Mouse (Mus musculus) MEL (cell line): ENCODE measurements around the gene Chsy1. TPM values are rescaled to one million over a fixed set of nuclear protein-coding genes. Genes with fewer than 3 reads are reported as not detected.

Source experiments
- DNase-seq: peaks from one replicate; pipeline ENCODE4 v3.0.0; 2011; ENCODE audit warnings: low read depth, low spot score
- H3K27ac ChIP-seq: 2 replicates; pipeline ENCODE4 v1.5.1; 2012; ENCODE audit warnings: low read depth, mild to moderate bottlenecking, control low read depth, low read length, moderate library complexity; ENCODE audit not compliant: control insufficient read depth
- H3K27me3 ChIP-seq, 2 experiments: fragments of 150-350 bp in 1 of 2; sonication (generic) in 1 of 2; 2 replicates each; pipeline ENCODE4 v1.6.1; 2012; ENCODE audit warnings: low read length in 2 of 2, mild to moderate bottlenecking in 2 of 2, improper control_type of control experiment in 1 of 2, moderate library complexity in 1 of 2; ENCODE audit not compliant: insufficient read depth in 2 of 2, control insufficient read depth in 1 of 2
- H3K36me3 ChIP-seq, 2 experiments: 2 replicates each; pipeline ENCODE4 v1.6.1; 2012 to 2014; ENCODE audit warnings: low read length in 2 of 2, improper control_type of control experiment in 1 of 2, inconsistent platforms in 1 of 2, mild to moderate bottlenecking in 1 of 2; ENCODE audit not compliant: insufficient read depth in 2 of 2, control insufficient read depth in 1 of 2
- H3K4me1 ChIP-seq, 2 experiments: fragments of 150-350 bp in 1 of 2; sonication (generic) in 1 of 2; 2 replicates each; pipeline ENCODE4 v1.6.1; 2012; ENCODE audit warnings: low read length in 2 of 2, improper control_type of control experiment in 1 of 2, mild to moderate bottlenecking in 1 of 2; ENCODE audit not compliant: insufficient read depth in 2 of 2, control insufficient read depth in 1 of 2
- H3K4me3 ChIP-seq, 2 experiments: fragments of 150-350 bp in 1 of 2; sonication (generic) in 1 of 2; 2 replicates each; pipeline ENCODE4 v1.5.1; 2012; ENCODE audit warnings: low read depth in 2 of 2, low read length in 2 of 2, mild to moderate bottlenecking in 2 of 2, moderate library complexity in 2 of 2, control low read depth in 1 of 2, improper control_type of control experiment in 1 of 2; ENCODE audit not compliant: control insufficient read depth in 1 of 2, insufficient read depth in 1 of 2
- H3K79me2 ChIP-seq: 2 replicates; pipeline ENCODE4 v1.6.1; 2012; ENCODE audit warnings: mild to moderate bottlenecking, low read length, moderate library complexity; ENCODE audit not compliant: control insufficient read depth, poor library complexity, insufficient read depth
- H3K9ac ChIP-seq: 2 replicates; pipeline ENCODE4 v1.6.1; 2012; ENCODE audit warnings: low read depth, mild to moderate bottlenecking, control low read depth, low read length, moderate library complexity; ENCODE audit not compliant: control insufficient read depth, poor library complexity, severe bottlenecking
- H3K9me3 ChIP-seq: fragments of 150-350 bp; sonication (generic); replicated peaks from 2 replicates; pipeline ENCODE4 v1.6.1; 2012; ENCODE audit warnings: mild to moderate bottlenecking, low read length, improper control_type of control experiment, moderate library complexity; ENCODE audit not compliant: insufficient read depth
- BHLHE40 ChIP-seq: IDR thresholded peaks from 2 replicates; pipeline ENCODE4 v1.6.1; 2012; ENCODE audit warnings: low read depth, mild to moderate bottlenecking, inconsistent platforms, low read length, improper control_type of control experiment, borderline replicate concordance
- CHD1 ChIP-seq: IDR thresholded peaks from 2 replicates; pipeline ENCODE4 v1.6.1; 2012; ENCODE audit warnings: low read depth, mild to moderate bottlenecking, inconsistent platforms, low read length, improper control_type of control experiment
- CHD2 ChIP-seq: IDR thresholded peaks from 2 replicates; pipeline ENCODE4 v1.6.1; 2011; ENCODE audit warnings: low read length, improper control_type of control experiment
- CTCF ChIP-seq, 3 experiments: IDR thresholded peaks in 2 of 3; conservative IDR thresholded peaks in 1 of 3; 2 replicates each; pipeline ENCODE4 v1.5.1; 2011 to 2012; ENCODE audit warnings: low read length in 3 of 3, low read depth in 2 of 3, mild to moderate bottlenecking in 2 of 3, improper control_type of control experiment in 1 of 3, inconsistent platforms in 1 of 3, mixed read lengths in 1 of 3, moderate library complexity in 1 of 3; ENCODE audit not compliant: control insufficient read depth in 1 of 3, insufficient read depth in 1 of 3, poor library complexity in 1 of 3, severe bottlenecking in 1 of 3
- ELF1 ChIP-seq: IDR thresholded peaks from 2 replicates; pipeline ENCODE4 v1.6.1; 2014; ENCODE audit warnings: low read depth, mild to moderate bottlenecking, inconsistent platforms, low read length, improper control_type of control experiment, moderate library complexity
- GATA1 ChIP-seq: IDR thresholded peaks from 2 replicates; pipeline ENCODE4 v1.6.1; 2011; ENCODE audit warnings: low read depth, low read length, improper control_type of control experiment
- HCFC1 ChIP-seq: IDR thresholded peaks from 2 replicates; pipeline ENCODE4 v1.6.1; 2012; ENCODE audit warnings: low read depth, mild to moderate bottlenecking, inconsistent platforms, low read length, improper control_type of control experiment, moderate library complexity
- MAFK ChIP-seq: IDR thresholded peaks from 2 replicates; pipeline ENCODE4 v1.6.1; 2011; ENCODE audit warnings: low read depth, mild to moderate bottlenecking, low read length, improper control_type of control experiment, borderline replicate concordance
- MAX ChIP-seq: IDR thresholded peaks from 2 replicates; pipeline ENCODE4 v1.6.1; 2011; ENCODE audit warnings: low read length, improper control_type of control experiment
- MXI1 ChIP-seq: IDR thresholded peaks from 2 replicates; pipeline ENCODE4 v1.6.1; 2011; ENCODE audit warnings: mild to moderate bottlenecking, low read depth, low read length, improper control_type of control experiment
- NRF1 ChIP-seq: IDR thresholded peaks from 2 replicates; pipeline ENCODE4 v1.6.1; 2014; ENCODE audit warnings: low read depth, mild to moderate bottlenecking, inconsistent platforms, low read length, improper control_type of control experiment, moderate library complexity; ENCODE audit not compliant: poor library complexity, insufficient read depth, severe bottlenecking
- POLR2AphosphoS2 ChIP-seq: IDR thresholded peaks from 2 replicates; pipeline ENCODE4 v1.6.1; 2011; ENCODE audit warnings: low read length, improper control_type of control experiment
- POLR2AphosphoS5 ChIP-seq: IDR thresholded peaks from 2 replicates; pipeline ENCODE4 v1.6.1; 2012; ENCODE audit warnings: low read depth, borderline replicate concordance, mild to moderate bottlenecking, inconsistent platforms, low read length, moderate library complexity, mixed read lengths
- RAD21 ChIP-seq: IDR thresholded peaks from 2 replicates; pipeline ENCODE4 v1.6.1; 2011; ENCODE audit warnings: mild to moderate bottlenecking, low read depth, low read length, improper control_type of control experiment
- RCOR1 ChIP-seq: IDR thresholded peaks from 2 replicates; pipeline ENCODE4 v1.6.1; 2012; ENCODE audit warnings: low read depth, mild to moderate bottlenecking, inconsistent platforms, low read length, improper control_type of control experiment
- SMC3 ChIP-seq: IDR thresholded peaks from 2 replicates; pipeline ENCODE4 v1.6.1; 2011; ENCODE audit warnings: low read depth, low read length, improper control_type of control experiment
- TAL1 ChIP-seq: IDR thresholded peaks from 2 replicates; pipeline ENCODE4 v1.6.1; 2012; ENCODE audit warnings: mild to moderate bottlenecking, inconsistent platforms, low read length, moderate library complexity, mixed read lengths
- TBP ChIP-seq: IDR thresholded peaks from 2 replicates; pipeline ENCODE4 v1.8.0; 2011; ENCODE audit warnings: low read depth, low read length, improper control_type of control experiment
- UBTF ChIP-seq: IDR thresholded peaks from 2 replicates; pipeline ENCODE4 v1.6.1; 2012; ENCODE audit warnings: low read depth, mild to moderate bottlenecking, inconsistent platforms, low read length, improper control_type of control experiment, moderate library complexity, borderline replicate concordance; ENCODE audit not compliant: insufficient read depth
- USF1 ChIP-seq: IDR thresholded peaks from 2 replicates; pipeline ENCODE4 v1.6.1; 2014; ENCODE audit warnings: low read depth, mild to moderate bottlenecking, inconsistent platforms, low read length, improper control_type of control experiment, moderate library complexity
- USF2 ChIP-seq, 2 experiments: IDR thresholded peaks; 2 replicates each; pipeline ENCODE4 v1.6.1; 2011 to 2012; ENCODE audit warnings: improper control_type of control experiment in 2 of 2, low read length in 2 of 2, borderline replicate concordance in 1 of 2, inconsistent platforms in 1 of 2, low read depth in 1 of 2, mild to moderate bottlenecking in 1 of 2; ENCODE audit not compliant: insufficient read depth in 1 of 2
- ZC3H11A ChIP-seq: IDR thresholded peaks from 2 replicates; pipeline ENCODE4 v1.6.1; 2012; ENCODE audit warnings: low read depth, mild to moderate bottlenecking, inconsistent platforms, low read length, improper control_type of control experiment
- ZKSCAN1 ChIP-seq: IDR thresholded peaks from 2 replicates; pipeline ENCODE4 v1.6.1; 2012; ENCODE audit warnings: low read depth, mild to moderate bottlenecking, inconsistent platforms, low read length, improper control_type of control experiment, moderate library complexity
- ZNF384 ChIP-seq: IDR thresholded peaks from 2 replicates; pipeline ENCODE4 v1.6.1; 2012; ENCODE audit warnings: low read depth, mild to moderate bottlenecking, inconsistent platforms, low read length, improper control_type of control experiment
- polyA plus RNA-seq, 2 experiments: library from polyadenylated mRNA; stranded (reverse) in 1 of 2; unstranded in 1 of 2; fragments of >175 nt in 1 of 2; fragments of >200 nt in 1 of 2; gene quantifications; 2 replicates each; pipeline versions ENCODE4 v1.2.1 to v1.2.4; 2012; ENCODE audit warnings: low replicate concordance in 2 of 2, low read depth in 1 of 2; ENCODE audit not compliant: insufficient read length in 2 of 2, insufficient read depth in 1 of 2, missing spikeins in 1 of 2
- total RNA-seq: library from RNA; depleted of rRNA; stranded (reverse); fragments of 300-350 nt; gene quantifications from 2 replicates; pipeline ENCODE4 v1.2.3, GENCODE M21; 2012

The Chsy1 gene
- total and polyA plus RNA-seq, 3 experiments: 8.5 to 10.3 TPM; not detected in 1

DNA sequence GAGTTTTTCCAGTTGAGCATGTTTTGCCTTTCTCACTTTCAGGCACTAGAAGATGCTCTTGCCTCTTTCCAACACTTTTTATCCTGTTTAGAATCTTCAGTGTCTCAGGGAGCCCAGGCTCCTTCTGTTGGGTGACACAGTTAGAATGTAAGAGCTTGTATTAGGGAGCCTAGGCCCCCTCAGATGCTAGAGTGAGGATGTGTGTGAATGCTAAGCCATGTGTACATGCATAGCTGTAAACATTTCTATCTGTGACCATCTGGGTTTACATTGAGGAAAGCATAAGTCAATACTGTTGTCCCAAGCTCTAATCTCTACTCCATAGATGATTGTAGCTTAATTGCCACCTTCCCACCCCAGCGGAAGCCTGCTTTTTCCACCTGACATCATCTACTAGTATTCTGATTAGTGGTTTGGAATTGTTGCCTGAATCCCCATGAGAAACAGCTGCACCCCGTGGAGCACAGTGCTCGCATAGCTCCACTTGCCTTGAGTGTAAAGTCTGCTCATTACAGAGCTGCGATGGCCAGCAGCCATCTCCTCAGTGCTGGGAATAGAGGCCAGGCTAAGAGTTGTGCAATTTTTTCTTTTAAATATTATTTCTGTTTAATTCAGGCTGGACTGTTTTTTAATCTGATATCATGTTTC is 31.7 kb downstream of the Chsy1 start:
- H3K4me1 ChIP-seq: peaks cover under 1 to 6% of the 10 kb centered on the region in 2 experiments; a peak in 2 of 4 replicates
- no peak for TF ChIP-seq HCFC1
- TF ChIP-seq USF1: no peak
- no peak for TF ChIP-seq ELF1
- TF ChIP-seq RAD21: no peak
- no peak for TF ChIP-seq POLR2AphosphoS5
- H3K36me3 ChIP-seq: peaks cover 0 to 7% of the 10 kb centered on the region in 2 experiments; a peak in 2 of 4 replicates
- no peaks in the 10 kb centered on the region for H3K9me3 ChIP-seq
- H3K27ac ChIP-seq: no peak overlapping the region
- H3K79me2 ChIP-seq: peaks cover 1% of the 10 kb centered on the region; the same call in 1 of the 2 replicates
- no peaks in the 10 kb centered on the region for H3K27me3 ChIP-seq
- H3K4me3 ChIP-seq: no peak overlapping the region
- no peak for DNase-seq
- H3K9ac ChIP-seq: no peak overlapping the region

DNA sequence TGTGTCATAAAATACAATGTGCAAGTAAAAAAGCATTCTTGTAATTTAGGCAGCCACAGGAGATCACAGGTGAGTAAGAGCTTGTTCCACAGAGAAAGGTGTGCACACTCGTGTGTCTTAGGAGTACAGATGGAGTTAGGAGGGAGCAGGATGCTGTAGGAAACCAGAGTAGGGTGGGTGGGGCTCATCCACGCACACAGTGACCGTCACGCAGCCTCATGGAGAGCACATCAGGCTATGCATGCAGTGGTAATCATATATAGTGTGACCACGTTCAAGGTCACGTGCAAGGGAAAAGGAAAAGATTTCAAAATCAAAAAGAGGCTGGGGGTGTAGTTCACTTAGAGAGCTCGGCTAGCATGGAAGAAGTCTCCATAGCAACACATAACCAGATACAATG is 33.2 kb downstream of the Chsy1 start:
- H3K9me3 ChIP-seq: no peaks in the 10 kb centered on the region
- no peak overlapping the region for H3K9ac ChIP-seq
- H3K27me3 ChIP-seq: no peaks in the 10 kb centered on the region
- no peaks in the 10 kb centered on the region for H3K79me2 ChIP-seq
- no peak for DNase-seq
- H3K27ac ChIP-seq: no peak overlapping the region
- no peaks in the 10 kb centered on the region for H3K4me1 ChIP-seq
- H3K36me3 ChIP-seq: no peaks in the 10 kb centered on the region
- H3K4me3 ChIP-seq: no peak overlapping the region
- TF ChIP-seq GATA1: no peak
- TF ChIP-seq CHD2: no peak
- TF ChIP-seq USF1: no peak
- TF ChIP-seq ZC3H11A: no peak
- TF ChIP-seq ZNF384: no peak
- TF ChIP-seq UBTF: no peak
- no peak for TF ChIP-seq RCOR1
- no peak for TF ChIP-seq BHLHE40
- TF ChIP-seq MAFK: no peak
- no peak for TF ChIP-seq NRF1
- TF ChIP-seq POLR2AphosphoS2: no peak
- no peak for TF ChIP-seq MXI1
- TF ChIP-seq TBP: no peak
- no peak for TF ChIP-seq SMC3
- no peak for TF ChIP-seq ZKSCAN1
- no peak for TF ChIP-seq CHD1
- no peak for TF ChIP-seq MAX
- no peak for TF ChIP-seq TAL1
- TF ChIP-seq USF2 (IDR thresholded peaks at IDR 0.05; ENCODE audit: borderline replicate concordance in 1 of 2, insufficient read depth in 1 of 2, low read depth in 1 of 2, low read length in 2 of 2): no peak
- no peak for TF ChIP-seq CTCF (IDR thresholded peaks at IDR 0.05 in 2 of 3, conservative IDR thresholded peaks at IDR 0.05 in 1 of 3; ENCODE audit: control insufficient read depth in 1 of 3, insufficient read depth in 1 of 3, low read depth in 2 of 3, low read length in 3 of 3, poor library complexity in 1 of 3, severe bottlenecking in 1 of 3)
